Mouse (Mus musculus) brown adipose tissue, adult 24 weeks (tissue): ENCODE measurements around the gene Cd79a. TPM values are rescaled to one million over a fixed set of nuclear protein-coding genes. Genes with fewer than 3 reads are reported as not detected.
A peak's percentile ranks its signal among the peaks of the same experiment; 100 is the strongest.
"Not testable (repeated sequence)": the region's sequence is repeated elsewhere in the genome, so short reads cannot be mapped to it uniquely, and the experiment has no call there.

Experiments
- H3K27ac ChIP-seq: fragments of 200-500 bp; replicated peaks from 2 replicates; pipeline ENCODE4 v1.5.1; 2012; ENCODE audit warnings: low read depth, mild to moderate bottlenecking, low read length
- H3K4me1 ChIP-seq: fragments of 200-500 bp; 2 replicates; pipeline ENCODE4 v1.6.1; 2012; ENCODE audit warnings: low read length, mixed read lengths; ENCODE audit not compliant: control insufficient read depth, insufficient read depth, insufficient read length
- H3K4me3 ChIP-seq: fragments of 200-500 bp; 2 replicates; pipeline ENCODE4 v1.5.1; 2012; ENCODE audit warnings: low read depth, mild to moderate bottlenecking, low read length, moderate library complexity; ENCODE audit not compliant: insufficient read depth
- polyA plus RNA-seq: library from polyadenylated mRNA; stranded (reverse); fragments of >200 nt; gene quantifications from 2 replicates; pipeline ENCODE4 v1.2.4, GENCODE M21; 2012; ENCODE audit not compliant: missing spikeins, insufficient read depth, insufficient read length

The Cd79a gene
- polyA plus RNA-seq, 1 experiment = 0.71 TPM

DNA sequence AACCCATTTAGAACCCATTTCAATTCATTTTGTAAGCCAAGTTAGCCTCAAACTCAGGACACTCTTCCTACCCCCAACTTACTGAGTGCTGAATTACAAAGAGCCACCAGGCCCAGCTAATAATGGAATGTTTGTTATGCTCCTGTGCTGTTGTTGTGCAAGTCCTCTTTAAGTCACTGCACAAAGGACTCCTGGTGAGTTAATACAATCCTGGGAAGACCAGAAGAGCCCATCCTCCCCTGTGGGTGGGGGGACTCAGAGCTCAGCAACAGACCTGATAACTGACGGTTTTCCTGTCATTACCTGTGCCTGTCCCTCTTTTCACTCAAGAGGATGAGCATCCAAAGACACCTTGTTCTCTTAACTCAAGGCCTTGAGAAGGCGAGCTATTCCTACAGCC is 17.6 kb upstream of the Cd79a start:
- H3K4me1 ChIP-seq = no peaks in the 10 kb centered on the region
- H3K4me3 ChIP-seq = no peak overlapping the region
- no peak overlapping the region for H3K27ac ChIP-seq

DNA sequence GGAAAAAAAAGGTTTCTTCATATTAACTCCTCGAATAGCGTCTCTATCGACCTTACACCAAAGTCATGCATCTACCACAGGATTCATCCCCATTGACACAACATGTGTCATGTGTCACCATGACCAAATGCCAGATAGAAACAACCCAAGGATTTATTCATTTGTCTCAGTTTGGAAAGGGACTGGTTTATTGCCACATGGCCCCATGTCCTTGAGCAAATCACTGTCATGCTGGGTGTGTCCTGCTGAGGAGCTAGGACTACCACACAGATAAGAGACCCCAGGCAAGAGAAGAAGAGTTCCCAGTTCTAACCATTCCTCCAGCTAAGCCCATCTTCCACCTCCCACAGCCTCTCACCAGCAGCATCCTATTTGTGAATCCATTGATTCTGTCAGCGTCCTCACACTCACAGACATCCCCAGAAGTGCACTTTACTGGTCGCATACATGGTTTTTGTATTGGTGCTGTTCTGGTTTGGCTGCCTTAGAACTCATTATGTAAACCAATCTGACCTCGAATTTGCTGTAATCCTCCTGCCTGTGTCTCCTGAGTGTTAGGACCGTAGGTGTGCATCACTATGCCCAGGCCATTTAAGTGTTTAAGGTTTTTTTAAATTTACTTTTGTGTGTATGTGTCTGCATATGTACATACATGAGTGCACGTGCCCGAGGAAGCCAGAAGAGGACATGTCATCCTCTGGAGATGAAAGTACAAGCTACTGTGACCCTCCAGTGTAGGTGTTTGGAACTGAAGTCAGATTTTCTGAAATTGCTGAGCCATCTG is 14.6 kb upstream of the Cd79a start:
- Histone ChIP-seq H3K4me1 (no peaks in the 10 kb centered on the region), H3K27ac (no peak overlapping the region)

DNA sequence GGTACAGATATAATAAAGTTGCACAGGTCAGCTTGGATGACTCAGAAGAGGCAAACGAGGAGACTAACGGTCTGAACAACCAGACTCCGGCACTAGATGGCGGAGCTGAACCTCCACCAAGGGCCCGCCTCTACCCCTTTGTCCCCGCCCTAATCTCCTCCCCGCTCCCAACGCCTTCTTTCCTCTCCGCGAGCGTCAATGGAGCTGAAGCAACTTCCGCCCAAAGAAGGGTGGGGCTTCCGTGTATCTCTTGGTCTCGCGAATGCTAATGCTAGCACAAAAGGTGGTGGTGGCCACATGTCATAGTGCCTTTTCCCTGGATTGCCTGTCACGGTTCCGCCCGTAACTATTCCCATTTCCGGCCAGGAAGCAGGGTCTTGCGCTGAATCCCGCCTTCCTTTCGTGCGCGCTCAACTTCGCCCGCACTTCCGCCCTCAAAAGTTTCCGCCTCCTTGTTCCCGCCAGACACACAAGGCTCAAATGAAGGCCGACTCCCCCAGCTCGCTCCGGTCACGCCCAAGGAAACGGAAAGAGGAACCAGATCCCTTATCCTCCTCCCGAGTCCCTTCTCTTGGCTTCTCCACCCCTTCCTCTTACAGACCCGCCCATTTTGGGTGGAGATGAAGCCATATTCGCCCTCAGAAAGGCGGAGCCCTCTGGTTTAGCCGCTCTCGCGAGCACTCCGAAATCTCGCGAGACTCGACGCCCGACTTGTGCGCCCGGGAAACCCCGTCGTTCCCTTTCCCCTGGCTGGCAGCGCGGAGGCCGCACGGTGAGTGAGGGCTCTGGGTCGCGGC is 13.1 kb upstream of the Cd79a start, which contains the start of gene Rps19:
Gene Rps19 (plus strand): TSS at position 476 of the 797 bp plus-strand sequence.
- peak within 1 kb of the TSS; percentile 83 for H3K27ac ChIP-seq
- H3K4me1 ChIP-seq = no peaks in the 10 kb centered on the region

More for the DNA sequence above, 14.6 kb upstream of the Cd79a start:
- no peak overlapping the region for H3K4me3 ChIP-seq

DNA sequence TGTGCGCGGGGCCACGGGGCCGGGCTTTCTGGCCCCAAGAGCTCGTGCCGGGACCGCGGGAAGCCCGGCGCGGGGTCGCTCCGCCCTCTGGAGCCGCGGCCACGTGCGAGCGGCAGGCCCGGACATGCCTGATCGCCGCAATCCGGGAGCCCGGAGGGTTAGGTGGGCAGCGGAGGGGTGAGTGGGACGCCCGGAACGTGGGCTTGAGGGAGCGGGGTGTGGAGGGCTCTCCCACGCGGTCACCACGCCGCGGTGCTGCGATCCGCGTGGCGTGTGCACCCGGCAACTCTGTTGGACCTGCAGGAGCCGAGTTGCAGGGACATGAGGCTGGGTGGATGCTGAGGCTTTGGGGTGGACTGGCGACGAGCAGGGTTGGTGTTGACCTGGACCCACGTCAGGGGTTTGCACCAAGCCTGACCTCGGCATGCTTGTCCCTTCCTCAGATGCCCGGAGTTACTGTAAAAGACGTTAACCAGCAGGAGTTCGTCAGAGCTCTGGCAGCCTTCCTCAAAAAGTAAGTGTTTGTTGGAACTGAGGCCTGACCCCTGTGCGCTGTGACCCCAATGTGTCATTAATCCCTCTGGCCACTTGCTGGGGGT is 12.4 kb upstream of the Cd79a start:
- peak overlapping the region; percentile 63 for H3K27ac ChIP-seq
- H3K4me1 ChIP-seq = no peaks in the 10 kb centered on the region
- peak overlapping the region; percentile 70 for H3K4me3 ChIP-seq

More for the DNA sequence above, 13.1 kb upstream of the Cd79a start, which contains the start of gene Rps19:
- peak within 1 kb of the TSS; percentile 70 for H3K4me3 ChIP-seq

DNA sequence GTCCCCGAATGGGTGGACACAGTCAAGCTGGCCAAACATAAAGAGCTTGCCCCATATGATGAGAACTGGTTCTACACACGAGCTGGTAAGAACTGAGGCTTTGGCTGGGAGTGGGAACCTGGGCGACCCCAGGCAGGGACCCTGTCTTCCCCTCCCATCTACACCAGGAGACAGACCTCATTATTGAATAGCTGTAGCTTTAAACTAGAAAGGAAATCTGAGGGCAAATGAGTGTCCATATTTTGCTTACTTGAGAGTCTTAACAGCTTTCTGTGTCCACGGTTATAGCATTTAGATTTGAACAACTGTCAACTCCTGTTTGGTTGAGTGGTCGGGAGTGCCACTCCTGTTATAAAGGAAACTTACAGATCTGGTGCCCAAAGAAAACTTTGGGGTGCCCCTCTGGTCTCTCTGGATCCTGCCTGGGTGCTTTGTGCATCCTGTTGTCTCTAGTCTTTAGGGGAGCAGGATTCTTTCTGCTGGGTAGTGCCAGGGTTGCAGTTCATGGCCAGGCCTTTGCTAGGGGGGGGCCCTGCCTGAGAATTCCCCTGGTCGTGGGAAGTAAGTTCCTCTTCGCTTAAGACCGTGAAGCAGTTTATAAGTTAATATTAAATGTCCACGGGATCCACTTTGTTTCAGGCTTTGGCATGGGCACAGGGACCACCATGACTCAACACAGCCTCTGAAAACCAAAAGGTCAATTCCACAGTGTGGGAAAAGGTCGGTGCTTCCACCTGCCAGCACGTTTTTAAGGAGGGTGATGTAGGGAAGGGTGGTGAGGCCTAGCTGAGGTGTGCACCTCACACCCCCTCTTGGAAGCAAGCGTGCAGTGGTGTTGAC is 11.5 kb upstream of the Cd79a start:
- Histone ChIP-seq H3K4me3 (peak overlapping the region; percentile 70), H3K4me1 (no peaks in the 10 kb centered on the region), H3K27ac (peak overlapping the region; percentile 63)

DNA sequence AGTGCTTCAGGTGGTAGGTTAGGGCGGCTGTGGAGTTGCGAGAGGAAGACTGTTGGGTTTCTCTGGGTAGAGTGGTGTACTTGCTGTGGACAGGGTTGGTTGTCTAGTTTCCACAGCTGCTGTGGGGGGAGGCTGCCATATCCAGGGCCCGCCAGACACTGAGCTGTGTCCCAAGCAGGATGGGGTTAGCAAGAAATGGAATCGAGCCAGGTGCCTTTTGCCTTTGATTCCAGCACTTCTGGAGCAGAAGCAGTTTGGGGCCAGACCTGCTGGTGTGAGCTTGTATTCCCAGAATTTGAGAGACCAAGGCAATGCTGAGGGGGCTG is 10.9 kb upstream of the Cd79a start:
- Histone ChIP-seq H3K4me3 (peak overlapping the region; percentile 70), H3K27ac (peak overlapping the region; percentile 63), H3K4me1 (no peaks in the 10 kb centered on the region)

DNA sequence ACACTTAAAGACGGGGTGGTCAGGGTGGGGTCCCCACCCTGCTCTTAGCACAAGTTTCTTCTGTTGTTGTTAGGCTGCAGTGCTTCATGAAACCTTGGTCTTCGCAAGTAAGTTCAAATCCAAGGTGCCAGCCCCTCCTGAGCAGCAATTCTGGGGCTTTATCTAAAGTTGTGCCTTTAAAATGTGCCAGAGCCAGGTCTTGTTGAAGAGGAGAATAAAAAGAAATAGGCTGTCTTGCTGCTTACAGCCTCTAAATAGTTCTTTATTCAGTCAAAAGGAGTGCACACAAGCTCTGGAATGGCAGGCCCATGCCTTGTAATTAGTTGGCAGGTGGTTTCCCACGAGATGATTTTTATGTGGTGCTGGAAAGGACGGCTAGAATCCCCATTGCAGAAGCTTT is 10.1 kb upstream of the Cd79a start:
- Histone ChIP-seq H3K4me3 (no peak overlapping the region), H3K4me1 (no peaks in the 10 kb centered on the region), H3K27ac (no peak overlapping the region)

DNA sequence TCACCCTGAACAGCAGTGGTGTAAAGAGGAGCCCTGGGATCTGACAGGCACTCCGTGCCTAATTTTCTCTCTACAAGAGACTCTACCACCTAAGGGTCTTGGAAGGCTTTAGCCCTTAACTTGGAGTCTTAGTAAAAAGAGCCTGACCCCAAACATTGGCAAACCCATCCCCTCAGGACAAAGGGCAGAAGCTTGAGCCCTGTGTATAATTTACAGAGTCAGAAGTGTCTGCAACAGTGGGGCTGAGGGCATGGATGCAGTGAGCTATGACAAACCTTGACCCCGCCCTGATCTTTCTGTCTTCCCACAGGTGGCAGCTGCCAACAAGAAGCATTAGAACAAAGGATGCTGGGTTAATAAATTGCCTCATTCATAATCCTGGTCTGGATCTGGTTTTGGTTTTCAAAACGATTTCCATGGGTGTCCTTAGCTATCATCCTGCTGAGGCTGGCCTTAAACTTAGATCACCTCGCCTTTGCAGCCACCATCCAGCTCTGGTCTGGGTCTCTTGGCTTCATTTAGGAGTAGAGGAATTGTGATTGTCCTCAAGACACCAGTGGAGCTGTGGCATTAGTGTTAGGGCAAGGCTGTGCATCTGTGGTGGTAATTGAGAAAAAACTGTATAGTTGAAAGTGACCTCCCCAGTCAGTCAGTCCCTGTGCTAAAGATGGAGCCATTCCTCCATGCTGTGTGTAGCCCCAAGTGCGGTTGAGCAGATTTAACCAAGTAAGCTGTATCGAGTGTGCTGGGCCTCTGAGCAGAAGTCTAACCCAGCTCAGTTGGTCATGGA is 7.6 kb upstream of the Cd79a start:
- Histone ChIP-seq H3K4me3 (no peak overlapping the region), H3K27ac (no peak overlapping the region), H3K4me1 (no peaks in the 10 kb centered on the region)

DNA sequence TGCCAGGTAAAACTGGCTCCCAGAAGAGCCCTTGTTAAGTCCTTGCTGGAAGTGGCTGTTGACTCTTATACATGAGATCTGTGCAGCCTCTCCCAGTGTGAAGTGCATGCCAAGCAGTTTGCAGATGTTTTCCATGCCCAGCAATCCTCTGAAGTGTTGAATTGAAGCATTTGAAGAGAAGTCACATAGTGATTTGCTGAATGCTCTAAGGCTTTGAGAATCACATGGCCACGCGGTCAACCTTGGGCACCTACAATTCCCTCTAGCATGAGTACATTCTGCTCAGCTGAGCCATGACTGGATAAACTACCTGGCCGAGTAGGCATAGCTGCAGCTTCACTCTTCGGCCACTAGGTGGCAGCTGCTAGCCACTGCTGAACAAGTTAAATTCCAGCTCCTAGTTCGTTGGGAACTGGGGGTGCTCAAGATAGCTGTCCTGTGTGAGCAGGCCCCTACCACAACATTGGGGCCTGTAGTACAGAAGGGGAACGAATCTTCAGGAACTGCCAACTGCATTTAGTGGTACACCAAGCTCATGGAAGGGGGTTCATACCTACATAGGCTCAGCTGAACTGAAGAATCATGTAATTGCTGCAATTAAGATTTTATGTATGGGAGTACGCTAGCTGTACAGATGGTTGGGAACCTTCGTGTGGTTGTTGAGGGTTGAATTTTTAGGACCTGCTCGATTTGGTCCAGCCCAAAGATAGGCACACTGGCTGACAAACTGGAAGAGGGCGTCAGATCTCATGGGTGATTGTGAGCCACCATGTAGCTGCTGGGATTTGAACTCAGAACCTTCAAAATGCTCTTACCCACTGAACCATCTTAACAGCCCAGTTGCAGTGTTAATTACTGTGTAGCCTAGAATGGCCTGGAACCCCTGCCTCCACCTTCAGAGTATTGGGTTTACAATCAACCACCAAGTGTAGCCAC is 6.6 kb upstream of the Cd79a start:
- Histone ChIP-seq H3K4me3 (no peak overlapping the region), H3K4me1 (no peaks in the 10 kb centered on the region), H3K27ac (no peak overlapping the region)

DNA sequence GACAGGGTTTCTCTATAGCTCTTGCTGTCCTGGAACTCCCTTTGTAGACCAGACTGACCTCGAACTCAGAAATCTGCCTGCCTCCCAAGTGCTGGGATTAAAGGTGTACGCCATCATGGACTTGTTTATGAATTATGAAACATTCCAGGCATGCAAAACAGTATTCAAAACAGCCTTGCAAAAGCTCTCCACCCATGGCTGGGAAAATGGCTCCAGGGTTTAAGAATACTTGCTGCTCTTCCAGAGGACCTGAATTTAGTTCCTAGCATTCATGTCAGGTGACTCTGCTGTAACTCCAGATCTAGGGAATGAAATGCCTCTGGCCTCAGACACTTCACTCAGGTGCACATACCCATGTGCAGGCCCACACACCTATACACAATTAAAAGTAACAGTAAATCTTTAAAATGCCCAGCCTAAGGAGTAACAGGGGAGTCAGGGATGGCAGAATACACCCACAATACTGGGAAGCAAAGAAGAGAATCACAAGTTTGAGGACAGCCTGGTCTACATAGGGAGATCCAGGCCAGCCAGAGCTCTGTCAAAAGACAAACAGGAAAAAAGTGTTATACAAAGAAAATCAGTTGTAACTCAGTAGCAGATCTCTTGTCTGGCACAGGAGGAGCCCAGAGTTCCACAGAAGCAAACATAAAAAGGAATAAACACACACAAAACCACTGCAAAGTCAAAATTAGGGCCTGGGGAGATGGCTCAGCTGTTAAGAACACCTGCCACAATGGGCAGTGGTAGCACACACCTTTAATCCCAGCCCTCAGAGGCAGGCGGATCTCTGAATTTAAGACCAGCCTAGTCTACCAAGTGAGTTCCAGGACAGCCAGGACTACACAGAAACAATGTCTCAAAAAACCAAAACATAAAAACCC is 5.7 kb upstream of the Cd79a start:
- no peak overlapping the region for H3K4me3 ChIP-seq
- no peak overlapping the region for H3K27ac ChIP-seq
- no peaks in the 10 kb centered on the region for H3K4me1 ChIP-seq

DNA sequence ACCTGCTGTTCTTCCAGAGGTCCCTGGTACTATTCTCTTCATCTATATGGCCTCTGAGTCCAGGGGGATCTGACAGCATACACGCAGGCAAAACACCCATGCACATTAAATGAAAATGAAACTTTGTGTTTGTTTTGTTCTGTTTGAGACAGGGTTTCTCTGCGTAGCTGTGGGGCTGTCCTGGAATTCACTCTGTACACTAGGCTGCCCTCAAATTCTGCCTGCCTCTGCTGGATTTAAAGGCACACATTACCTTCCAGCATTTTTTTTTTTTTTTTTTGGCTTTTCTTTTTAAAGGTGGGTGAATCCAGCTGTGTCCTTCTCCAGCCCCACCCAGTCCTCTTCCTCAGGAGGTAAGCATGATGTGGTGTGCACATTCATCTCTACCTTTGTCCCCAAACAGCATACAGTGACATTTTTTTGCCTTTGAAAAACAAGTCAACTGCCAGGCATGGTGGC is 5.0 kb upstream of the Cd79a start:
- no peak overlapping the region for H3K27ac ChIP-seq
- H3K4me1 ChIP-seq = no peaks in the 10 kb centered on the region
- no peak overlapping the region for H3K4me3 ChIP-seq

DNA sequence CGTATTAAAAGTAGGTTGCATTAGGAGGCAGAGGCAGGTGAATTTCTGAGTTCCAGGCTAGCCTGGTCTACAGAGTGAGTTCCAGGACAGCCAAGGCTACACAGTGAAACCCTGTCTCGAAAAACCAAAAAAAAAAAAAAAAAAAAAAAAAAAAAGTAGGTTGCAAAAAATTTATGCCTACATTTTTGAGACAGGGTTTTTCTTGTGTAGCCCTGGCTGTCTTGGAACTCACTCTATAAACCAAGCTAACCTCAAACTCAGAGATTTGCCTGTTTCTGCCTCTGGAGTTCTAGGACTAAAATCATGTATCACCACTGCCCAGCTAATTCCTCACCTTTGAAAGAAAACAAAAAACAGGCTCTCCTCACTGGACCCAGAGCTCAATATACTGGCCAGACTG is 1.4 kb upstream of the Cd79a start:
- H3K4me3 ChIP-seq, H3K27ac ChIP-seq, H3K4me1 ChIP-seq: not testable (repeated sequence)
